Mouse (Mus musculus): ENCODE results near the gene Magoh. TPM values are rescaled to one million over a fixed set of nuclear protein-coding genes. Genes with fewer than 3 reads are reported as not detected.

The Magoh gene
- polyA plus RNA-seq, 1 experiment = 29.4 TPM

- Histone ChIP-seq H3K27me3 (ENCODE audit: control insufficient read depth, insufficient read depth, low read length) (no peaks in the 10 kb centered on the region), H3K27ac (ENCODE audit: insufficient read depth, low read length) (peak within 1 kb of the TSS; percentile 71), H3K4me3 (ENCODE audit: extremely low read depth, insufficient read depth, insufficient read length) (peak within 1 kb of the TSS; percentile 94), H3K4me1 (ENCODE audit: control insufficient read depth, insufficient read depth, insufficient read length) (no peaks in the 10 kb centered on the region), H3K36me3 (ENCODE audit: control insufficient read depth, insufficient read depth, low read length) (no peaks in the 10 kb centered on the region)
- TF ChIP-seq POLR2A (IDR thresholded peaks at IDR 0.05; ENCODE audit: low read depth, low read length) (peak; percentile 63), CTCF (IDR thresholded peaks at IDR 0.05; ENCODE audit: extremely low read depth, insufficient read depth, insufficient read length, insufficient replicate concordance) (no peak)
- 3% methylated on average over 38 of the region's 38 CpGs for WGBS
- peak; percentile 82 to 91 for DNase-seq (ENCODE audit: low read depth in 1 of 2, low spot score in 2 of 2)
These were observed 43.7 kb downstream of the Magoh start, which contains the start of gene Cpt2 for GRCm38 (mm10) chr4:107923145-107923802. Gene Cpt2, minus strand, starts transcription at chr4:107923610.

GRCm38 (mm10) chr4:107923803-107924194 is 44.2 kb downstream of the Magoh start:
- no peak overlapping the region for H3K27ac ChIP-seq (ENCODE audit: insufficient read depth, low read length)
- WGBS = 34% methylated on average over 7 of the region's 7 CpGs
- TF ChIP-seq CTCF (IDR thresholded peaks at IDR 0.05; ENCODE audit: extremely low read depth, insufficient read depth, insufficient read length, insufficient replicate concordance) (no peak), POLR2A (IDR thresholded peaks at IDR 0.05; ENCODE audit: low read depth, low read length) (no peak)
- H3K36me3 ChIP-seq (ENCODE audit: control insufficient read depth, insufficient read depth, low read length) = no peaks in the 10 kb centered on the region
- no peaks in the 10 kb centered on the region for H3K27me3 ChIP-seq (ENCODE audit: control insufficient read depth, insufficient read depth, low read length)
- H3K4me1 ChIP-seq (ENCODE audit: control insufficient read depth, insufficient read depth, insufficient read length) = no peaks in the 10 kb centered on the region
- no peak for DNase-seq (ENCODE audit: low read depth in 1 of 2, low spot score in 2 of 2)
- H3K4me3 ChIP-seq (ENCODE audit: extremely low read depth, insufficient read depth, insufficient read length) = peak overlapping the region; percentile 94; the same call in 1 of the 2 replicates

- Histone ChIP-seq H3K36me3 (ENCODE audit: control insufficient read depth, insufficient read depth, low read length) (no peaks in the 10 kb centered on the region), H3K4me1 (ENCODE audit: control insufficient read depth, insufficient read depth, insufficient read length) (no peaks in the 10 kb centered on the region), H3K4me3 (ENCODE audit: extremely low read depth, insufficient read depth, insufficient read length) (no peak overlapping the region), H3K27ac (ENCODE audit: insufficient read depth, low read length) (no peak overlapping the region), H3K27me3 (ENCODE audit: control insufficient read depth, insufficient read depth, low read length) (no peaks in the 10 kb centered on the region)
- 69% methylated on average over 2 of the region's 2 CpGs for WGBS
- TF ChIP-seq POLR2A (IDR thresholded peaks at IDR 0.05; ENCODE audit: low read depth, low read length) (no peak), CTCF (IDR thresholded peaks at IDR 0.05; ENCODE audit: extremely low read depth, insufficient read depth, insufficient read length, insufficient replicate concordance) (no peak)
- DNase-seq (ENCODE audit: low read depth in 1 of 2, low spot score in 2 of 2) = no peak
These were observed 48.7 kb downstream of the Magoh start for GRCm38 (mm10) chr4:107928269-107928668.

GRCm38 (mm10) chr4:107928726-107929125 is 49.2 kb downstream of the Magoh start:
- H3K4me1 ChIP-seq (ENCODE audit: control insufficient read depth, insufficient read depth, insufficient read length) = no peaks in the 10 kb centered on the region
- no peaks in the 10 kb centered on the region for H3K36me3 ChIP-seq (ENCODE audit: control insufficient read depth, insufficient read depth, low read length)
- H3K27ac ChIP-seq (ENCODE audit: insufficient read depth, low read length) = no peak overlapping the region
- H3K27me3 ChIP-seq (ENCODE audit: control insufficient read depth, insufficient read depth, low read length) = no peaks in the 10 kb centered on the region
- no peak overlapping the region for H3K4me3 ChIP-seq (ENCODE audit: extremely low read depth, insufficient read depth, insufficient read length)
- DNase-seq (ENCODE audit: low read depth in 1 of 2, low spot score in 2 of 2) = no peak
- TF ChIP-seq POLR2A (IDR thresholded peaks at IDR 0.05; ENCODE audit: low read depth, low read length) (no peak), CTCF (IDR thresholded peaks at IDR 0.05; ENCODE audit: extremely low read depth, insufficient read depth, insufficient read length, insufficient replicate concordance) (no peak)
- 84% methylated on average over 2 of the region's 2 CpGs for WGBS

GRCm38 (mm10) chr4:107931453-107931852 is 51.9 kb downstream of the Magoh start:
- Histone ChIP-seq H3K4me3 (ENCODE audit: extremely low read depth, insufficient read depth, insufficient read length) (no peak overlapping the region), H3K27me3 (ENCODE audit: control insufficient read depth, insufficient read depth, low read length) (no peaks in the 10 kb centered on the region), H3K36me3 (ENCODE audit: control insufficient read depth, insufficient read depth, low read length) (no peaks in the 10 kb centered on the region), H3K4me1 (ENCODE audit: control insufficient read depth, insufficient read depth, insufficient read length) (no peaks in the 10 kb centered on the region), H3K27ac (ENCODE audit: insufficient read depth, low read length) (no peak overlapping the region)
- TF ChIP-seq CTCF (IDR thresholded peaks at IDR 0.05; ENCODE audit: extremely low read depth, insufficient read depth, insufficient read length, insufficient replicate concordance) (no peak), POLR2A (IDR thresholded peaks at IDR 0.05; ENCODE audit: low read depth, low read length) (no peak)
- WGBS = 72% methylated on average over 3 of the region's 3 CpGs
- DNase-seq (ENCODE audit: low read depth in 1 of 2, low spot score in 2 of 2) = no peak

GRCm38 (mm10) chr4:107933239-107933638 is 53.7 kb downstream of the Magoh start:
- Histone ChIP-seq H3K4me1 (ENCODE audit: control insufficient read depth, insufficient read depth, insufficient read length) (no peaks in the 10 kb centered on the region), H3K4me3 (ENCODE audit: extremely low read depth, insufficient read depth, insufficient read length) (no peak overlapping the region), H3K36me3 (ENCODE audit: control insufficient read depth, insufficient read depth, low read length) (no peaks in the 10 kb centered on the region), H3K27me3 (ENCODE audit: control insufficient read depth, insufficient read depth, low read length) (no peaks in the 10 kb centered on the region), H3K27ac (ENCODE audit: insufficient read depth, low read length) (no peak overlapping the region)
- WGBS = 89% methylated on average over 8 of the region's 8 CpGs
- DNase-seq (ENCODE audit: low read depth in 1 of 2, low spot score in 2 of 2) = no peak
- no peak for TF ChIP-seq POLR2A (IDR thresholded peaks at IDR 0.05; ENCODE audit: low read depth, low read length)
- TF ChIP-seq CTCF (IDR thresholded peaks at IDR 0.05; ENCODE audit: extremely low read depth, insufficient read depth, insufficient read length, insufficient replicate concordance) = no peak

- peaks cover 5% of the 10 kb centered on the region; the same call in 1 of the 2 replicates for H3K4me1 ChIP-seq (ENCODE audit: control insufficient read depth, insufficient read depth, insufficient read length)
- WGBS = 25% methylated on average over 3 of the region's 3 CpGs
- no peaks in the 10 kb centered on the region for H3K27me3 ChIP-seq (ENCODE audit: control insufficient read depth, insufficient read depth, low read length)
- TF ChIP-seq POLR2A (IDR thresholded peaks at IDR 0.05; ENCODE audit: low read depth, low read length) (no peak), CTCF (IDR thresholded peaks at IDR 0.05; ENCODE audit: extremely low read depth, insufficient read depth, insufficient read length, insufficient replicate concordance) (no peak)
- no peak overlapping the region for H3K4me3 ChIP-seq (ENCODE audit: extremely low read depth, insufficient read depth, insufficient read length)
- H3K36me3 ChIP-seq (ENCODE audit: control insufficient read depth, insufficient read depth, low read length) = no peaks in the 10 kb centered on the region
- no peak for DNase-seq (ENCODE audit: low read depth in 1 of 2, low spot score in 2 of 2)
- H3K27ac ChIP-seq (ENCODE audit: insufficient read depth, low read length) = no peak overlapping the region
These were observed 55.7 kb downstream of the Magoh start for GRCm38 (mm10) chr4:107935254-107935653.

Other genes starting within 250 kb of the Magoh start
- 0.44 and 0.95 TPM in 2 replicates for gene Dmrtb1, start 195.5 kb upstream of the Magoh start, polyA plus RNA-seq (2012; rRNA removed)
- 7.4 and 14.5 TPM in 2 replicates for gene Lrp8, start 77.5 kb upstream of the Magoh start, polyA plus RNA-seq (2012; rRNA removed)
- 15.0 and 16.5 TPM in 2 replicates for gene 0610037L13Rik, start 10.1 kb downstream of the Magoh start, polyA plus RNA-seq (2012; rRNA removed)
- 21.9 and 55.4 TPM in 2 replicates for gene Cpt2, start 43.9 kb downstream of the Magoh start, polyA plus RNA-seq (2012; rRNA removed)
- 0.05 TPM in 2 replicates for gene Slc1a7, start 88.6 kb downstream of the Magoh start, polyA plus RNA-seq (2012; rRNA removed)
- gene Podn, start 216.7 kb downstream of the Magoh start, polyA plus RNA-seq (2012; rRNA removed) = 8.0 and 8.7 TPM in 2 replicates

Measured in spleen, adult 2 months (tissue).